Mouse (Mus musculus): ENCODE results near the gene Sox13. TPM values are rescaled to one million over a fixed set of nuclear protein-coding genes. Genes with fewer than 3 reads are reported as not detected.

The Sox13 gene
- polyA plus RNA-seq, 1 experiment from 2014 or later, result 4.4 TPM

DNA sequence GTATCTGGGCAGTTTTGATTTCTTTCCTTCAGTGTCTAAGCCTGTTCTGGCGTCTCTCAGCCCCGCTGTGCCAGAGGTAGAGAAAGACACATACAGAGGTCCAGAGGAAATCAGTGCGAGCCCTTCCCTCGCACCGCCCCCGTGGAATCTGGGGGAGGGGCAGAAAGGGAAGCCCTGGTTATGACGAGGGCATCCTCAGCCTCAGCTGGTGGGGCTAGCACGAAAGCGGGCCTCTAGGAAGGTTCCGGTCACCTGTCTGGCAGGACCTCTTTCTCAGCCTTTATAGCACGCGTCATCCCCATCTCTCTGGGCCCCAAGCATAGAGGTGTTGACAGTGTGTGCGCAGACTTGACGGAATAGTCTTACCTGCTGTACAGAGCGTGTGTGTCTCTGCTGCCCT is 68.3 kb downstream of the Sox13 start:
- no peak for ATAC-seq
- 56% methylated on average over 15 of the region's 15 CpGs for WGBS

GRCm38 (mm10) chr1:133355469-133355868 is 68.7 kb downstream of the Sox13 start:
- Histone ChIP-seq H3K9ac (replicated peaks; ENCODE audit: low read depth, low read length) (no peak overlapping the region), H3K4me2 (ENCODE audit: low read length) (no peak overlapping the region), H3K4me1 (replicated peaks; ENCODE audit: control insufficient read depth, insufficient read depth, low read length) (peaks cover 10% of the 10 kb centered on the region), H3K36me3 (ENCODE audit: control insufficient read depth, insufficient read depth) (no peaks in the 10 kb centered on the region), H3K27me3 (replicated peaks; ENCODE audit: control insufficient read depth, insufficient read depth, low read length) (peaks cover 2% of the 10 kb centered on the region; the same call in 1 of the 2 replicates), H3K9me3 (ENCODE audit: control insufficient read depth, low read length) (no peaks in the 10 kb centered on the region), H3K27ac (ENCODE audit: low read length) (no peak overlapping the region), H3K4me3 (replicated peaks; ENCODE audit: low read length) (no peak overlapping the region)
- WGBS, result 50% methylated on average over 5 of the region's 5 CpGs
- no peak for ATAC-seq

More for the DNA sequence above, 68.3 kb downstream of the Sox13 start:
- no peak overlapping the region for H3K4me3 ChIP-seq (replicated peaks; ENCODE audit: low read length)
- no peak overlapping the region for H3K27ac ChIP-seq (ENCODE audit: low read length)
- peaks cover 2% of the 10 kb centered on the region; the same call in 1 of the 2 replicates for H3K27me3 ChIP-seq (replicated peaks; ENCODE audit: control insufficient read depth, insufficient read depth, low read length)
- no peak overlapping the region for H3K4me2 ChIP-seq (ENCODE audit: low read length)
- no peaks in the 10 kb centered on the region for H3K9me3 ChIP-seq (ENCODE audit: control insufficient read depth, low read length)
- H3K36me3 ChIP-seq (ENCODE audit: control insufficient read depth, insufficient read depth), result no peaks in the 10 kb centered on the region
- no peak overlapping the region for H3K9ac ChIP-seq (replicated peaks; ENCODE audit: low read depth, low read length)
- peaks cover 10% of the 10 kb centered on the region for H3K4me1 ChIP-seq (replicated peaks; ENCODE audit: control insufficient read depth, insufficient read depth, low read length)

- peak; percentile 74 for ATAC-seq
- H3K9me3 ChIP-seq (ENCODE audit: control insufficient read depth, low read length), result no peaks in the 10 kb centered on the region
- H3K4me1 ChIP-seq (replicated peaks; ENCODE audit: control insufficient read depth, insufficient read depth, low read length), result peaks cover 10% of the 10 kb centered on the region
- H3K4me3 ChIP-seq (replicated peaks; ENCODE audit: low read length), result no peak overlapping the region
- H3K36me3 ChIP-seq (ENCODE audit: control insufficient read depth, insufficient read depth), result no peaks in the 10 kb centered on the region
- H3K27ac ChIP-seq (ENCODE audit: low read length), result no peak overlapping the region
- WGBS, result 24% methylated on average over 12 of the region's 12 CpGs
- H3K9ac ChIP-seq (replicated peaks; ENCODE audit: low read depth, low read length), result no peak overlapping the region
- no peaks in the 10 kb centered on the region; the same call in 1 of the 2 replicates for H3K27me3 ChIP-seq (replicated peaks; ENCODE audit: control insufficient read depth, insufficient read depth, low read length)
- H3K4me2 ChIP-seq (ENCODE audit: low read length), result peak overlapping the region; percentile 4; the same call in 1 of the 2 replicates
These were observed 70.8 kb downstream of the Sox13 start for GRCm38 (mm10) chr1:133353371-133353809.

GRCm38 (mm10) chr1:133351762-133352161 is 72.4 kb downstream of the Sox13 start:
- Histone ChIP-seq H3K36me3 (ENCODE audit: control insufficient read depth, insufficient read depth) (no peaks in the 10 kb centered on the region), H3K9ac (replicated peaks; ENCODE audit: low read depth, low read length) (no peak overlapping the region), H3K4me2 (ENCODE audit: low read length) (no peak overlapping the region), H3K9me3 (ENCODE audit: control insufficient read depth, low read length) (no peaks in the 10 kb centered on the region), H3K27me3 (replicated peaks; ENCODE audit: control insufficient read depth, insufficient read depth, low read length) (no peaks in the 10 kb centered on the region), H3K4me3 (replicated peaks; ENCODE audit: low read length) (no peak overlapping the region), H3K27ac (ENCODE audit: low read length) (no peak overlapping the region), H3K4me1 (replicated peaks; ENCODE audit: control insufficient read depth, insufficient read depth, low read length) (peaks cover 10% of the 10 kb centered on the region)
- WGBS, result 50% methylated on average over 9 of the region's 9 CpGs
- ATAC-seq, result peak; percentile 37; the same call in 1 of the 2 replicates

DNA sequence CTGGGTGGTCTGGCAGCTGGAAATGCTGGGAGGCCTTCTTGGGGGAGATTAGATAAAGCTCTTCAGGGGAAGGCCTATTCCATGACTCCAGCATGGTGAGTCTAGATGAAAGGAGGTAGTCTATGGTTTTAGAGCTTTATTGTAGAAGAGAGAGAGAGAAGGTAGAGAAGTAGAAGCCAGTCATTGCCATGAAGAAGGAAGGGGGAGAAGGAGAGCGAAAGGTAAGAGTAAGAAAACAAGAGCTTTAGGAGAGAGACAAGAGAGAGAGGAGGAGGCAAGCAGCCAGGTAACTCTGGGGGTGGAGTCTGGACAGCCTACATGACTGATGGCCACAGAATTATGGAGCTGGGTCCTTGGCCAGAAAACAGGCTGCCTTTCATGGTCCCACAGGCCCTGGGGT is 74.0 kb downstream of the Sox13 start, which contains the start of gene Ren1:
TSS of gene Ren1 (plus strand) at position 301 of the 400 bp plus-strand sequence.
- H3K9ac ChIP-seq (replicated peaks; ENCODE audit: low read depth, low read length), result no peak within 1 kb of the TSS
- ATAC-seq, result no peak
- H3K27me3 ChIP-seq (replicated peaks; ENCODE audit: control insufficient read depth, insufficient read depth, low read length), result no peaks in the 10 kb centered on the region
- no peak within 1 kb of the TSS for H3K4me3 ChIP-seq (replicated peaks; ENCODE audit: low read length)
- no peak within 1 kb of the TSS for H3K27ac ChIP-seq (ENCODE audit: low read length)
- H3K4me1 ChIP-seq (replicated peaks; ENCODE audit: control insufficient read depth, insufficient read depth, low read length), result peaks cover 10% of the 10 kb centered on the region
- H3K4me2 ChIP-seq (ENCODE audit: low read length), result no peak within 1 kb of the TSS
- no peaks in the 10 kb centered on the region for H3K9me3 ChIP-seq (ENCODE audit: control insufficient read depth, low read length)
- no peaks in the 10 kb centered on the region for H3K36me3 ChIP-seq (ENCODE audit: control insufficient read depth, insufficient read depth)
- 88% methylated on average over 1 of the region's 1 CpGs for WGBS

- ATAC-seq, result no peak
- H3K9me3 ChIP-seq (ENCODE audit: control insufficient read depth, low read length), result no peaks in the 10 kb centered on the region
- H3K4me2 ChIP-seq (ENCODE audit: low read length), result no peak overlapping the region
- no peak overlapping the region for H3K27ac ChIP-seq (ENCODE audit: low read length)
- no peaks in the 10 kb centered on the region for H3K27me3 ChIP-seq (replicated peaks; ENCODE audit: control insufficient read depth, insufficient read depth, low read length)
- no peak overlapping the region for H3K4me3 ChIP-seq (replicated peaks; ENCODE audit: low read length)
- no peak overlapping the region for H3K9ac ChIP-seq (replicated peaks; ENCODE audit: low read depth, low read length)
- H3K36me3 ChIP-seq (ENCODE audit: control insufficient read depth, insufficient read depth), result no peaks in the 10 kb centered on the region
- peaks cover 2% of the 10 kb centered on the region for H3K4me1 ChIP-seq (replicated peaks; ENCODE audit: control insufficient read depth, insufficient read depth, low read length)
- 86% methylated on average over 11 of the region's 11 CpGs for WGBS
These were observed 76.3 kb downstream of the Sox13 start for GRCm38 (mm10) chr1:133347693-133348520.

GRCm38 (mm10) chr1:133347226-133347625 is 77.0 kb downstream of the Sox13 start:
- no peak for ATAC-seq
- Histone ChIP-seq H3K4me2 (ENCODE audit: low read length) (no peak overlapping the region), H3K9me3 (ENCODE audit: control insufficient read depth, low read length) (no peaks in the 10 kb centered on the region), H3K27me3 (replicated peaks; ENCODE audit: control insufficient read depth, insufficient read depth, low read length) (no peaks in the 10 kb centered on the region), H3K27ac (ENCODE audit: low read length) (no peak overlapping the region), H3K4me1 (replicated peaks; ENCODE audit: control insufficient read depth, insufficient read depth, low read length) (peaks cover 2% of the 10 kb centered on the region), H3K36me3 (ENCODE audit: control insufficient read depth, insufficient read depth) (no peaks in the 10 kb centered on the region), H3K9ac (replicated peaks; ENCODE audit: low read depth, low read length) (no peak overlapping the region), H3K4me3 (replicated peaks; ENCODE audit: low read length) (no peak overlapping the region)
- WGBS, result 71% methylated on average over 3 of the region's 3 CpGs

GRCm38 (mm10) chr1:133346531-133346930 is 77.6 kb downstream of the Sox13 start:
- no peaks in the 10 kb centered on the region; the same call in 1 of the 2 replicates for H3K4me1 ChIP-seq (replicated peaks; ENCODE audit: control insufficient read depth, insufficient read depth, low read length)
- no peak for ATAC-seq
- no peaks in the 10 kb centered on the region for H3K36me3 ChIP-seq (ENCODE audit: control insufficient read depth, insufficient read depth)
- 75% methylated on average over 9 of the region's 9 CpGs for WGBS
- no peaks in the 10 kb centered on the region for H3K27me3 ChIP-seq (replicated peaks; ENCODE audit: control insufficient read depth, insufficient read depth, low read length)
- H3K4me3 ChIP-seq (replicated peaks; ENCODE audit: low read length), result no peak overlapping the region
- no peak overlapping the region for H3K9ac ChIP-seq (replicated peaks; ENCODE audit: low read depth, low read length)
- H3K9me3 ChIP-seq (ENCODE audit: control insufficient read depth, low read length), result no peaks in the 10 kb centered on the region
- H3K27ac ChIP-seq (ENCODE audit: low read length), result no peak overlapping the region
- no peak overlapping the region for H3K4me2 ChIP-seq (ENCODE audit: low read length)

- H3K27me3 ChIP-seq (replicated peaks; ENCODE audit: control insufficient read depth, insufficient read depth, low read length), result no peaks in the 10 kb centered on the region
- no peaks in the 10 kb centered on the region for H3K4me1 ChIP-seq (replicated peaks; ENCODE audit: control insufficient read depth, insufficient read depth, low read length)
- ATAC-seq, result no peak
- no peaks in the 10 kb centered on the region for H3K9me3 ChIP-seq (ENCODE audit: control insufficient read depth, low read length)
- no peaks in the 10 kb centered on the region for H3K36me3 ChIP-seq (ENCODE audit: control insufficient read depth, insufficient read depth)
- no peak overlapping the region for H3K9ac ChIP-seq (replicated peaks; ENCODE audit: low read depth, low read length)
- H3K4me3 ChIP-seq (replicated peaks; ENCODE audit: low read length), result no peak overlapping the region
- H3K27ac ChIP-seq (ENCODE audit: low read length), result no peak overlapping the region
- H3K4me2 ChIP-seq (ENCODE audit: low read length), result no peak overlapping the region
- WGBS, result 94% methylated on average over 2 of the region's 2 CpGs
These were observed 79.8 kb downstream of the Sox13 start for GRCm38 (mm10) chr1:133344357-133344756.
